Mouse (Mus musculus): ENCODE results near the gene Tbck.

GRCm38 (mm10) chr3:132808951-132809350 is 125.0 kb downstream of the Tbck start:
- TF ChIP-seq CTCF (conservative IDR thresholded peaks at IDR 0.05; ENCODE audit: insufficient read depth, insufficient read length, low read depth, low read length) (no peak), POLR2A (IDR thresholded peaks at IDR 0.05; ENCODE audit: low read depth, low read length) (no peak)

Data from kidney, adult 2 months (tissue).